Mouse (Mus musculus) gastrocnemius, adult 18-20 months (tissue): ENCODE measurements around the gene Tmem159. TPM values are rescaled to one million over a fixed set of nuclear protein-coding genes. Genes with fewer than 3 reads are reported as not detected.

Experiments
- DNase-seq: peaks from one replicate; pipeline ENCODE4 v3.0.0; 2021; ENCODE audit warnings: low spot score
- total RNA-seq, 2 experiments: library from RNA; stranded (reverse); gene quantifications; 2 replicates each; pipeline ENCODE4 v1.2.3; 2021

Tmem159 gene
- total RNA-seq, 2 experiments from 2014 or later, result 11.4 to 17.4 TPM

DNA sequence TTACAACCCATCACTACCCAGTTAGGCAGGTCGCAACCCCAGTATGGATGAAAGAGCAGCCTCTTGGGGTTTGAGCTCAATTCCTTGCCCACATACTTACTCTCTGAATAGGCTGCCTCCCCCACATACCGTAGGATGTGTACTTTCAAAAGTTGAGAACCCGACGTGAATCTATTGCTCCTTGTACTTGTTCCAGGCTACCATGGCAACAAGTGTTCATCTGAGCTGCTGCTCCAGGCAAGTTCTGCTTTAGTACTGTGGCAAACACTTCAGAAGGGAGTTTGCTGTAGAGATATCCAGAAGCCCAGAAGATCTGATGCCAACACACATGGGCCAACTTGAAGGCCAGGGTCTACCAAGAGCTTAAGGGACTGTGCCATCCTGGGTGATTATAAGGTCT is 26.8 kb downstream of the Tmem159 start:
- no peak for DNase-seq

DNA sequence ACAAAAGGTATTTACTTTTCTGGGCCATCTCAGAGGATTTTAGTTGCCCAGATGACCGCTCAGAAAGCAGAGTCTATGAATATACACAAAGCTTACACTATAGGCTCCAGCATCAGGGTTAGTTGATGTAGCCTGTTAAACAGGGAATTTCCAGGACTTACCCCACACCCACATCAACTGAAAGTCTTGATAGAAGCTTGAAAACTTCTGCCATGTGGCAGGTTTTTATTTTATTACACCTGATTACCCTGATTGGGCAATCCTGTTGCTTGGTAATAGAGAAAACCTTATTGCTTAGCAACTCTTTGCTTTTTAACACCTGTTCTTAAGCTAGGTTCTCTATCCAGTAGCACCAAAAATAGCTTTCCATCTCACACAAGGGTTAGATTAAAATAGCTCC is 40.6 kb downstream of the Tmem159 start:
- no peak for DNase-seq

- DNase-seq, result no peak
These were observed 43.0 kb downstream of the Tmem159 start, which contains the start of gene Zp2 for GRCm38 (mm10) chr7:120145191-120145590. Gene Zp2, minus strand, starts transcription at chr7:120145291.

DNA sequence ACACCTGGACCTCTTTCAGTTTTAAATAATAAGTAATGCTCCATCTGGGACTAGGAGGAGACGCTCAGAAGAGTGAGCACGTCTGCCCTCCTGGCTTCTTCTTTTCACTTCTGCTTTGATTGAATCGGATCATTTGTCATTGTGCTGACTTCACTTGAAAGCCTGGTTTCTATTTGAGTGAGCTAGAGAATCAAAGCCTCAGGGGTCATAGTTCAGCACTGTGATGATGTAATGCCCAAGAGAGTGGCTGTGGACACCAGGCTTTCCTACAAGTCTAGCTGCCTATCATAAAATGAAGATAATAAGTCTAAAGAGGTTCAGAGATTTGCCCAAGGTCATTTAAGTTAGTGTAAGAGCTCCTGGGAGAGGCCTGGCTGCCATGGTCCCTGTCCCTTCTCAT is 48.1 kb downstream of the Tmem159 start:
- peak; percentile 24 for DNase-seq

GRCm38 (mm10) chr7:120150898-120151297 is 48.7 kb downstream of the Tmem159 start:
- no peak for DNase-seq

DNA sequence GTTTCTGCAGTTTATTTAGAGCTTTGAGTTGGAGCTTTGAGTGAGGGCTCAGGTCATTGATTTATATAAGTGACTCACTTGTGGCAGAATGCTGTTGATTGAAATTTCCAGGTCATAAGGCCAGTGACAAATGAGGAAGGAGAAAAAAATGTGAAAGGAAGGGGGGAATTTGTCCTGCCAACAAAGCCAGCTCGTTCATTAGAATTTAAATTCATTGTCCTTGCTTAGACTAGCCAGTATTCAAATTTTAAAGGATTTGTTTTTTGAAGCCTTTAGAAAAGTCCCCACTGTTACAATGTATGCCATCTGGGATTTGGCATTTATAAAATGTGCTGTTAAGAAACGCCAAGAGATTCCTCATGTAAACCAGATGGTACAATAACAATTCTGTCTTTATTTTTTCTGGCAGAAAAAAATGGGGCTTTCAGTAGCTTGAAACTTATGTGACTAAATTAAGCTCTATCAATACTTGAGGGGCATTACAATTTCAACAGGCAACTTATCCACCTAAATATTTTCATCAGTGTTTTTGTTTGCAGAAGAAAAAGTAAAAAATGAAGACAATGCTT is 54.8 kb downstream of the Tmem159 start:
- DNase-seq, result no peak

- no peak for DNase-seq
These were observed 55.5 kb downstream of the Tmem159 start for GRCm38 (mm10) chr7:120157575-120158061.

DNA sequence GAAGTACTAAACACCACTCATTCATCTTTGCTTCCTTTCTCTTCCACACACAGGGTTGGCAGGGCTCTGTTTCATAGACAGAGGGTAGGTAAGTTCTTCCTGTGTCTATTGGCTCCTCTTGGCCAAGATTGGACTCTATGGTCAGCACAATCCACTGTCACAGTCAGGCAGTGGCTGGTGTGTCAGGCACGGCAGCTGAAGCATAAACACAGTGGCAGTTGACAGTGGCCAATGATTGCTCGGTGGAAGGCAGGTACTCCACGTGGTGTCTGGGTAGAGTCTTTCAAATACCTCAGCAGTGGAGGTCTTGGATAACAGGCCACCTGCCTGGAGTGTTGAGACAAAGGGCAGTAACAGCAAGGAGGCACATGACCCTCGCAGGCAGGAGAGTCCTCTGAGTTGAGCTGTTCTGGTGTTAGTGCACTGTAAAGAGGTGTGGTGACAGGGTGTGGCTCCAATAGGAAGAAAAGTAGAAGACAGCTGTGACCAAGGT is 56.0 kb downstream of the Tmem159 start:
- DNase-seq, result no peak

GRCm38 (mm10) chr7:120163581-120164251 is 61.6 kb downstream of the Tmem159 start:
- DNase-seq, result no peak

Other genes starting within 250 kb of the Tmem159 start
- 10 to 100 TPM; 11.3 to 12.5 TPM for gene Lyrm1, start 206.5 kb upstream of the Tmem159 start, total RNA-seq
- gene Dcun1d3, start 206.1 kb upstream of the Tmem159 start, total RNA-seq, result 10 to 100 TPM; 20.3 to 21.1 TPM
- gene Dnah3, start 7.1 kb upstream of the Tmem159 start, total RNA-seq, result under 1 TPM; 0.02 to 0.30 TPM
- gene Zp2, start 42.9 kb downstream of the Tmem159 start, total RNA-seq, result under 1 TPM; 0.09 to 0.43 TPM
- under 1 TPM; 0.09 to 0.11 TPM for gene Anks4b, start 71.5 kb downstream of the Tmem159 start, total RNA-seq
- 1 to 10 TPM; 3.2 to 3.6 TPM for gene Crym, start 99.8 kb downstream of the Tmem159 start, total RNA-seq
- not detected for gene Abca14, start 101.6 kb downstream of the Tmem159 start, total RNA-seq
- gene Abca15, start 226.3 kb downstream of the Tmem159 start, total RNA-seq, result not detected